Mouse (Mus musculus): ENCODE measurements around the gene Gm20822. TPM values are rescaled to one million over a fixed set of nuclear protein-coding genes. Genes with fewer than 3 reads are reported as not detected.
"Not testable (repeated sequence)": the region's sequence is repeated elsewhere in the genome, so short reads cannot be mapped to it uniquely, and the experiment has no call there.

The Gm20822 gene
- total RNA-seq (2021): not detected

- intact Hi-C loops (cut with DNase I); DNase-seq: not testable (repeated sequence)
Observed at GRCm38 (mm10) chrY:15884671-15885070, at the start of gene Gm20822. Gene Gm20822 (minus strand): TSS chrY:15884771.
